Mouse (Mus musculus): ENCODE data around the gene Tep1. TPM values are rescaled to one million over a fixed set of nuclear protein-coding genes. Genes with fewer than 3 reads are reported as not detected.
A peak's percentile ranks its signal among the peaks of the same experiment; 100 is the strongest.

Tep1 gene
- polyA plus RNA-seq, 1 experiment from 2014 or later: 4.6 TPM

- DNase-seq (ENCODE audit: low spot score) (no peak), ATAC-seq (replicated peaks; ENCODE audit: low FRiP score) (no peak)
- Histone ChIP-seq H3K4me2 (no peak overlapping the region), H3K27me3 (replicated peaks; ENCODE audit: control insufficient read depth, insufficient read depth, low read length) (no peaks in the 10 kb centered on the region), H3K9ac (ENCODE audit: low read depth, low read length) (no peak overlapping the region), H3K36me3 (ENCODE audit: control insufficient read depth, insufficient read depth, low read length) (no peaks in the 10 kb centered on the region), H3K9me3 (ENCODE audit: control insufficient read depth, low read length) (no peaks in the 10 kb centered on the region), H3K27ac (ENCODE audit: low read depth, low read length) (no peak overlapping the region), H3K4me3 (ENCODE audit: low read depth, low read length) (no peak overlapping the region), H3K4me1 (replicated peaks; ENCODE audit: control insufficient read depth, insufficient read depth, low read length) (no peaks in the 10 kb centered on the region)
- WGBS: 79% methylated on average over 4 of the region's 4 CpGs
These were observed 74.4 kb downstream of the Tep1 start for GRCm38 (mm10) chr14:50795965-50796364.

DNA sequence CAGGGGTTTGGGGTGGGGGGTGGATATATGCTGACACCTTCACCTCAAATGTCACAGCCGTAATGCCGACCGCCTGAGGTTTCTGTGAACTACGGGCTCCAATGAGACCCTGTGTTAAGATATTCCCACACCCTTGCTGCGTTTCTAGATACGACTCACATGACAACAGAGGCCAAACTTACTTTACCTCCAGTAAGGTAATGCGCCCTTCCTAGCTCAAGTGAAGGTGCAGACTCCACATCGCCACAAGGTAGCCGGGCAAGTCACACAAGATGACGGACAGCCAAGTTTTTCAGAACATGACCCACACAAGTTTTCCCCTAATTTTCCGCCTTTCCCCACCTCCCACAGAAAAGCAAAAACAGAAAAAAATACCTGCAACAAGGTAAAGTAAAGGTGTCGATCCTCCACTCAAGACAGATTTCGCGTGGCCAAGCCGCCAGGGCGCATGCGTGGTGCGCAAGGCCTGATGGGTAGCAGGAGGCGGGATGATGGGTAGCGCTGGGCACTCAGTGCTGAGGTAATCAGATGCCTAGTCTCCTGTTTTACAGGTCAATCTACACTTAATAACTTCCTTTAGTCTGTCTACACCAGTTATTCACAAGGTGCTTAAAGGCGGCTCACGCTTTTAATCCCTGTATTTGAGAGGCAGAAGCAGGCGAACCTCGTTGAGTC is 75.0 kb downstream of the Tep1 start:
- Histone ChIP-seq H3K27ac (ENCODE audit: low read depth, low read length) (no peak overlapping the region), H3K4me2 (no peak overlapping the region), H3K4me3 (ENCODE audit: low read depth, low read length) (no peak overlapping the region), H3K9me3 (ENCODE audit: control insufficient read depth, low read length) (no peaks in the 10 kb centered on the region), H3K36me3 (ENCODE audit: control insufficient read depth, insufficient read depth, low read length) (no peaks in the 10 kb centered on the region), H3K27me3 (replicated peaks; ENCODE audit: control insufficient read depth, insufficient read depth, low read length) (no peaks in the 10 kb centered on the region), H3K9ac (ENCODE audit: low read depth, low read length) (no peak overlapping the region), H3K4me1 (replicated peaks; ENCODE audit: control insufficient read depth, insufficient read depth, low read length) (no peaks in the 10 kb centered on the region)
- DNase-seq (ENCODE audit: low spot score) (no peak), ATAC-seq (replicated peaks; ENCODE audit: low FRiP score) (no peak)
- 90% methylated on average over 24 of the region's 24 CpGs for WGBS

GRCm38 (mm10) chr14:50788157-50788556 is 82.2 kb downstream of the Tep1 start:
- DNase-seq (ENCODE audit: low spot score): no peak
- Histone ChIP-seq H3K4me1 (replicated peaks; ENCODE audit: control insufficient read depth, insufficient read depth, low read length) (peaks cover 5% of the 10 kb centered on the region; the same call in 1 of the 2 replicates), H3K9me3 (ENCODE audit: control insufficient read depth, low read length) (no peaks in the 10 kb centered on the region), H3K27ac (ENCODE audit: low read depth, low read length) (no peak overlapping the region), H3K27me3 (replicated peaks; ENCODE audit: control insufficient read depth, insufficient read depth, low read length) (no peaks in the 10 kb centered on the region), H3K36me3 (ENCODE audit: control insufficient read depth, insufficient read depth, low read length) (no peaks in the 10 kb centered on the region), H3K4me3 (ENCODE audit: low read depth, low read length) (no peak overlapping the region), H3K4me2 (no peak overlapping the region), H3K9ac (ENCODE audit: low read depth, low read length) (no peak overlapping the region)
- ATAC-seq (replicated peaks; ENCODE audit: low FRiP score): no peak
- WGBS: 12% methylated on average over 2 of the region's 2 CpGs

- Histone ChIP-seq H3K27me3 (replicated peaks; ENCODE audit: control insufficient read depth, insufficient read depth, low read length) (no peaks in the 10 kb centered on the region), H3K4me2 (peak within 1 kb of the TSS; percentile 62), H3K9me3 (ENCODE audit: control insufficient read depth, low read length) (no peaks in the 10 kb centered on the region), H3K4me3 (ENCODE audit: low read depth, low read length) (peak within 1 kb of the TSS; percentile 87), H3K27ac (ENCODE audit: low read depth, low read length) (no peak within 1 kb of the TSS), H3K4me1 (replicated peaks; ENCODE audit: control insufficient read depth, insufficient read depth, low read length) (peaks cover 5% of the 10 kb centered on the region; the same call in 1 of the 2 replicates), H3K36me3 (ENCODE audit: control insufficient read depth, insufficient read depth, low read length) (peaks cover 5% of the 10 kb centered on the region; the same call in 1 of the 2 replicates), H3K9ac (ENCODE audit: low read depth, low read length) (peak within 1 kb of the TSS; percentile 75)
- peak; percentile 97 for DNase-seq (ENCODE audit: low spot score)
- ATAC-seq (replicated peaks; ENCODE audit: low FRiP score): peak; percentile 94
- under 1% methylated on average over 21 of the region's 21 CpGs for WGBS
These were observed 85.1 kb downstream of the Tep1 start, which contains the start of gene Ttc5 for GRCm38 (mm10) chr14:50785251-50785637. Ttc5 (minus strand) TSS chr14:50785519.

DNA sequence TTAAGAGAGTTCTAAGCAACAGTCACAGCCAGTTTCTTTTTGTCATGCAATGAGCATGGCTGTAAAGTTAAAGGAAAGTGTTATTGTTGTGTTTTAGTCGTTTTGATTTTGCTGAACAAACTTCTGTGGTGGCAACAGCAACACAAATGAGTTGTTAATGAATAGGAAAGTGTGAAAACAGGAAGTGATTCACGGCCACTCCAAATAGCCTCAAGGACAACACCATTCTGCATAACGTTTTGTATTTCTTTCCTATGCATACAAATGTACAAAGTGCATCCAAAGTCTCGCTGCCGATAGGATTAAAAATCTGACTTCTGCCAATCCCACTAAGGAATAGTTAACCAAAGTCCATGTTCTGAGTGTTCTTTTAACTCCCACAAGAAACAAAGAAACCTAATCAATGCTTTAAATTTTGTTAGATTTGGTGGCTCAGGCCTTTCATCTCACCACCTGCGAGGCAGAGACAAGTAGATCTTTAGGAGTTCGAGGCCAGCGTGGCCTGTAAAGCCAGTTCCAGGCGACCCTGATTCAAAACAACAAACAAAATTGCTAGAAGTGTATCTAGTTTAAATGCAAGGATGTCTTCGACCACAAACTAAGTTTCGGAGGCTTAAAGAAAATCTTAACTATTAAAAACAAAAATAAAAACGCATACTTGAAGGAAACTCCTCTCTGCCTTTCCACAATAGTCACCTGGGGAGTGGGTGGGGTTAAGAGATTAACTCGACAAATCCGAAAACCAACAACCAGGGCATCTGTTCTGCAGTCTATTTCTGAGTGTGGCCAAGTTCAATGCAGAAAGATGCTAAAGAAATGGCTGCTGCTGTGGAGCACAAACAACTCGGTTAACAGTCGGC is 85.7 kb downstream of the Tep1 start:
- Histone ChIP-seq H3K4me2 (peak overlapping the region; percentile 62), H3K4me1 (replicated peaks; ENCODE audit: control insufficient read depth, insufficient read depth, low read length) (peaks cover 5% of the 10 kb centered on the region; the same call in 1 of the 2 replicates), H3K36me3 (ENCODE audit: control insufficient read depth, insufficient read depth, low read length) (peaks cover 5% of the 10 kb centered on the region; the same call in 1 of the 2 replicates), H3K4me3 (ENCODE audit: low read depth, low read length) (peak overlapping the region; percentile 87), H3K9ac (ENCODE audit: low read depth, low read length) (peak overlapping the region; percentile 75), H3K27me3 (replicated peaks; ENCODE audit: control insufficient read depth, insufficient read depth, low read length) (no peaks in the 10 kb centered on the region), H3K9me3 (ENCODE audit: control insufficient read depth, low read length) (no peaks in the 10 kb centered on the region), H3K27ac (ENCODE audit: low read depth, low read length) (no peak overlapping the region)
- DNase-seq (ENCODE audit: low spot score): no peak
- 22% methylated on average over 16 of the region's 16 CpGs for WGBS
- peak; percentile 50 for ATAC-seq (replicated peaks; ENCODE audit: low FRiP score)

- Histone ChIP-seq H3K27ac (ENCODE audit: low read depth, low read length) (no peak overlapping the region), H3K4me1 (replicated peaks; ENCODE audit: control insufficient read depth, insufficient read depth, low read length) (peaks cover 5% of the 10 kb centered on the region; the same call in 1 of the 2 replicates), H3K9ac (ENCODE audit: low read depth, low read length) (no peak overlapping the region), H3K4me3 (ENCODE audit: low read depth, low read length) (no peak overlapping the region), H3K4me2 (no peak overlapping the region), H3K9me3 (ENCODE audit: control insufficient read depth, low read length) (no peaks in the 10 kb centered on the region), H3K36me3 (ENCODE audit: control insufficient read depth, insufficient read depth, low read length) (peaks cover 12% of the 10 kb centered on the region), H3K27me3 (replicated peaks; ENCODE audit: control insufficient read depth, insufficient read depth, low read length) (no peaks in the 10 kb centered on the region)
- WGBS: 76% methylated on average over 3 of the region's 3 CpGs
- no peak for DNase-seq (ENCODE audit: low spot score)
- ATAC-seq (replicated peaks; ENCODE audit: low FRiP score): no peak
These were observed 88.2 kb downstream of the Tep1 start for GRCm38 (mm10) chr14:50782166-50782565.

Other genes starting within 250 kb of the Tep1 start
- gene Olfr745, start 231.2 kb downstream of the Tep1 start, polyA plus RNA-seq (2014; fragmentation: Nextera tagmentation; extraction: Ambion mirVana): not detected in 2 replicates
- gene Olfr746, start 223.5 kb downstream of the Tep1 start, polyA plus RNA-seq (2014; fragmentation: Nextera tagmentation; extraction: Ambion mirVana): not detected in 2 replicates
- gene Olfr747, start 177.4 kb downstream of the Tep1 start, polyA plus RNA-seq (2014; fragmentation: Nextera tagmentation; extraction: Ambion mirVana): not detected in 2 replicates
- not detected in 2 replicates for gene Olfr748, start 163.2 kb downstream of the Tep1 start, polyA plus RNA-seq (2014; fragmentation: Nextera tagmentation; extraction: Ambion mirVana)
- gene Olfr749, start 125.5 kb downstream of the Tep1 start, polyA plus RNA-seq (2014; fragmentation: Nextera tagmentation; extraction: Ambion mirVana): not detected in 2 replicates
- gene Ttc5, start 85.0 kb downstream of the Tep1 start, polyA plus RNA-seq (2014; fragmentation: Nextera tagmentation; extraction: Ambion mirVana): 43.5 and 44.6 TPM in 2 replicates
- not detected in 2 replicates for gene Ccnb1ip1, start 62.8 kb downstream of the Tep1 start, polyA plus RNA-seq (2014; fragmentation: Nextera tagmentation; extraction: Ambion mirVana)
- 76.7 and 77.5 TPM in 2 replicates for gene Parp2, start 62.7 kb downstream of the Tep1 start, polyA plus RNA-seq (2014; fragmentation: Nextera tagmentation; extraction: Ambion mirVana)
- gene Klhl33, start 26.9 kb upstream of the Tep1 start, polyA plus RNA-seq (2014; fragmentation: Nextera tagmentation; extraction: Ambion mirVana): 0.34 and 0.47 TPM in 2 replicates
- gene Osgep, start 54.3 kb upstream of the Tep1 start, polyA plus RNA-seq (2014; fragmentation: Nextera tagmentation; extraction: Ambion mirVana): 116 and 119 TPM in 2 replicates
- 251 and 267 TPM in 2 replicates for gene Apex1, start 54.4 kb upstream of the Tep1 start, polyA plus RNA-seq (2014; fragmentation: Nextera tagmentation; extraction: Ambion mirVana)
- 36.9 and 42.2 TPM in 2 replicates for gene Pip4p1, start 60.3 kb upstream of the Tep1 start, polyA plus RNA-seq (2014; fragmentation: Nextera tagmentation; extraction: Ambion mirVana)
- gene Pnp, start 60.5 kb upstream of the Tep1 start, polyA plus RNA-seq (2014; fragmentation: Nextera tagmentation; extraction: Ambion mirVana): 86.7 and 87.7 TPM in 2 replicates
- gene Gm49342, start 74.0 kb upstream of the Tep1 start, polyA plus RNA-seq (2014; fragmentation: Nextera tagmentation; extraction: Ambion mirVana): not detected in 2 replicates
- gene Pnp2, start 85.4 kb upstream of the Tep1 start, polyA plus RNA-seq (2014; fragmentation: Nextera tagmentation; extraction: Ambion mirVana): 2.8 and 2.9 TPM in 2 replicates
- gene Rnase10, start 137.2 kb upstream of the Tep1 start, polyA plus RNA-seq (2014; fragmentation: Nextera tagmentation; extraction: Ambion mirVana): not detected in 2 replicates
- gene Rnase9, start 171.3 kb upstream of the Tep1 start, polyA plus RNA-seq (2014; fragmentation: Nextera tagmentation; extraction: Ambion mirVana): not detected in 2 replicates
- gene Rnase11, start 179.6 kb upstream of the Tep1 start, polyA plus RNA-seq (2014; fragmentation: Nextera tagmentation; extraction: Ambion mirVana): not detected in 2 replicates
- 1.4 and 1.6 TPM in 2 replicates for gene Rnase12, start 187.1 kb upstream of the Tep1 start, polyA plus RNA-seq (2014; fragmentation: Nextera tagmentation; extraction: Ambion mirVana)
- gene Olfr750, start 203.9 kb upstream of the Tep1 start, polyA plus RNA-seq (2014; fragmentation: Nextera tagmentation; extraction: Ambion mirVana): not detected in 2 replicates
- gene Rnase4, start 220.5 kb upstream of the Tep1 start, polyA plus RNA-seq (2014; fragmentation: Nextera tagmentation; extraction: Ambion mirVana): 13.3 and 13.6 TPM in 2 replicates
- 3.6 and 4.0 TPM in 2 replicates for gene Ang, start 220.6 kb upstream of the Tep1 start, polyA plus RNA-seq (2014; fragmentation: Nextera tagmentation; extraction: Ambion mirVana)
- not detected in 2 replicates for gene Eddm3b, start 243.9 kb upstream of the Tep1 start, polyA plus RNA-seq (2014; fragmentation: Nextera tagmentation; extraction: Ambion mirVana)

Data from liver, embryonic 11.5 days (tissue).